Mouse (Mus musculus): Measurements from ENCODE around the gene Hist3h2a.

The Hist3h2a gene

DNA sequence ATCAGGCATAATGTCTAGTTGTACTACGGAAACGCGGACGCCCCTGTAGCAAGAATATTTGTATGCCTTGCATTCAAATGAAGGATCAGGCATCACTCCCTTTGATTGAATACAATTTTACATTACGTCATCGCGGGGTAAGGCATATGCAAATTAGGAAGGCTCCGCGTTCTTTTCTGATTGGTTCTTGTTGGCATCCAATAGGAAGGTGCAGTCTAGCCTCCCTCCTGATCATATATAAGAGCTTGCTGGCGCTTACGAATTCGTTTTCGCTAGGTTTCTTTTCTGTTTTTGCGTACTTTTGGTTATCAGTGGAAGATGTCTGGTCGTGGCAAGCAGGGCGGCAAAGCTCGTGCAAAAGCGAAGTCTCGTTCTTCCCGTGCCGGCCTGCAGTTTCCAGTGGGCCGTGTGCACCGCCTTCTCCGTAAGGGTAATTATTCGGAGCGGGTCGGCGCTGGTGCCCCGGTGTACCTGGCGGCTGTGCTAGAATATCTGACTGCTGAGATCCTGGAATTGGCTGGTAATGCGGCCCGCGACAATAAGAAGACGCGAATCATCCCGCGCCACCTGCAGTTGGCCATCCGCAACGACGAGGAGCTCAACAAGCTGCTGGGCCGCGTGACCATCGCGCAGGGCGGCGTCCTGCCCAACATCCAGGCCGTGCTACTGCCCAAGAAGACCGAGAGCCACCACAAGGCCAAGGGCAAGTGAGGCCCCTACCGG is at the start of gene Hist3h2a, which contains the start of gene Trim17:
Gene Hist3h2a (plus strand): TSS at position 266 of the 723 bp plus-strand sequence.
Gene Trim17 (plus strand): TSS at position 266 of the 723 bp plus-strand sequence.
- peak; percentile 99 for DNase-seq (ENCODE audit: low read depth, low spot score)

GRCm38 (mm10) chr11:58904838-58905237 is 49.6 kb upstream of the Hist3h2a start:
- DNase-seq (ENCODE audit: low read depth, low spot score) = peak; percentile 70

- DNase-seq (ENCODE audit: low read depth, low spot score) = no peak
Measured at GRCm38 (mm10) chr11:58913776-58914175, 40.7 kb upstream of the Hist3h2a start.

GRCm38 (mm10) chr11:58914461-58915028 is 39.9 kb upstream of the Hist3h2a start:
- DNase-seq (ENCODE audit: low read depth, low spot score) = peak; percentile 33

GRCm38 (mm10) chr11:58916879-58917744 is 37.4 kb upstream of the Hist3h2a start:
- peak; percentile 88 for DNase-seq (ENCODE audit: low read depth, low spot score)

DNA sequence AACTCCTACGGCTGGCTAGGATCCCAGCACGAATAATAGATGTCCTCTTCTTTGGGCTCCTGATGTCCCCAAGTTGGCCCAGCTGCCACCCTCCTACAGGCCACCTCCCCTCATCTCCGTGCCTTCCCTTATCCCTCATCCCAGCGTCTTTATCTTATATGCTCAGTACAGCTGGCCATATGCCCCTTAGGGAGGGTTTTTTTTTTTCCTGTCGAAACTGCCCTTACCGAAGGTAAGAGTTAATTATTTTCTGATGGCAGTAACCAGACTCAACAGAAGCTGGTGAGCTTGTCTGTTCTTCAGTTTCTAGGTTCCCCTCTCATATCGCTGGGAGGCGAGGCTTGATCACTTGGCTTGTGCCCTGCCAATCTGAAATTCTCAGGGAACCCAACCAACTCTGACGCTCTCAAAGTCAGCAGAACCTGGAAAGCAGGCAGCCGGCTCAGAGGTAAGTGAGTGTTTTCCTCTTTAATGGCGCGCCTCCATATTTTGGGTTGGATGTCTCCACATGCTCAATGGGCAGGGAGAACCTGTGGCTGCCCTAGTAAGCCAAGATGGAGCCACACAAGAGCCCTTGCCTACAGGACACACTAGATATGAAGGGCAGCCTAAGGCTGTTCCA is 36.6 kb upstream of the Hist3h2a start, which contains the start of gene Btnl10:
Gene Btnl10 (plus strand): TSS at position 164 of the 622 bp plus-strand sequence.
- DNase-seq (ENCODE audit: low read depth, low spot score) = no peak

DNA sequence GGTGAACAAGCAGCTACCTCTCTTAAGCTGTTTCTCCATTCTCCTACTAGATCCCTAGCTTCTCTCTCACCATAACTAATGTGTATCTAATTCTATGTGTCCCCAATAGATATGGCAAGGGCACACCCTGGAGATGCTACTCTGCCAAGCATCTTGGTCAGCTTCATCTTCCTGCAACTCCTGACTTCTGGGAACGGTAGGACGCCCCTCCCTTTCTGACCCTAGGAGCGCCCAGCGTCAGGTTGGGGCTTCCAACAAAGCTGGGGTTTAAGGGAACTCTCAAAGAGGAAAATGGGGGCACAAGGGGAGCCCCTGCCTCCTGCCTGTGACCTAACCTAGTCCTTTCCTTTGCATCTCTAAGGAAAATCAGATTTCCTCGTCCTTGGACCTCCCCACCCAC is 35.7 kb upstream of the Hist3h2a start:
- no peak for DNase-seq (ENCODE audit: low read depth, low spot score)

GRCm38 (mm10) chr11:58922420-58922819 is 32.1 kb upstream of the Hist3h2a start:
- no peak for DNase-seq (ENCODE audit: low read depth, low spot score)

GRCm38 (mm10) chr11:58926651-58927050 is 27.8 kb upstream of the Hist3h2a start:
- DNase-seq (ENCODE audit: low read depth, low spot score) = no peak

DNA sequence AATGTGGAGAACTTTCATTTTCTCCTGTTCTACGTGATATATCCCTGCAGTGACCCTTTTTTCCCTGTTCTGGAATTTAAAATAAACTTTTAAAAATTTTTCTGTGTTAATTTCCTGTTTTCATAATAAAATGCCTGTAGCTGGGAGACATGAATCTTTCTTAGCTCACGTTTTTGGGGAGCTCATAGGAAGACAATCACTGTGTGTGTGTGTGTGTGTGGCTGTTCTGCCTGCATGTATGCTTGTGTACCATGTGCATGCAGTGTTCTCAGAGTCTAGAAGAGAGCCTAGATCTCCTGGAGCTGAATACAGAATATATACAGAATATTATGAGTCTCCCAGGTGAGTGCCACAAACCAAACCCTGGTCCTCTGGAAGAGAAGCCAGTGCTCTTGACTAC is 27.4 kb upstream of the Hist3h2a start:
- DNase-seq (ENCODE audit: low read depth, low spot score) = no peak

- DNase-seq (ENCODE audit: low read depth, low spot score) = peak; percentile 43
Measured at GRCm38 (mm10) chr11:58927790-58928651, 26.5 kb upstream of the Hist3h2a start.

- no peak for DNase-seq (ENCODE audit: low read depth, low spot score)
Measured at GRCm38 (mm10) chr11:58929055-58929454, 25.4 kb upstream of the Hist3h2a start.

- no peak for DNase-seq (ENCODE audit: low read depth, low spot score)
Measured at GRCm38 (mm10) chr11:58929641-58930040, 24.8 kb upstream of the Hist3h2a start.

GRCm38 (mm10) chr11:58930254-58930653 is 24.2 kb upstream of the Hist3h2a start:
- DNase-seq (ENCODE audit: low read depth, low spot score) = no peak

- DNase-seq (ENCODE audit: low read depth, low spot score) = no peak
Measured at GRCm38 (mm10) chr11:58931576-58931975, 22.9 kb upstream of the Hist3h2a start.

- DNase-seq (ENCODE audit: low read depth, low spot score) = peak; percentile 35
Measured at GRCm38 (mm10) chr11:58937909-58938308, 16.6 kb upstream of the Hist3h2a start.

DNA sequence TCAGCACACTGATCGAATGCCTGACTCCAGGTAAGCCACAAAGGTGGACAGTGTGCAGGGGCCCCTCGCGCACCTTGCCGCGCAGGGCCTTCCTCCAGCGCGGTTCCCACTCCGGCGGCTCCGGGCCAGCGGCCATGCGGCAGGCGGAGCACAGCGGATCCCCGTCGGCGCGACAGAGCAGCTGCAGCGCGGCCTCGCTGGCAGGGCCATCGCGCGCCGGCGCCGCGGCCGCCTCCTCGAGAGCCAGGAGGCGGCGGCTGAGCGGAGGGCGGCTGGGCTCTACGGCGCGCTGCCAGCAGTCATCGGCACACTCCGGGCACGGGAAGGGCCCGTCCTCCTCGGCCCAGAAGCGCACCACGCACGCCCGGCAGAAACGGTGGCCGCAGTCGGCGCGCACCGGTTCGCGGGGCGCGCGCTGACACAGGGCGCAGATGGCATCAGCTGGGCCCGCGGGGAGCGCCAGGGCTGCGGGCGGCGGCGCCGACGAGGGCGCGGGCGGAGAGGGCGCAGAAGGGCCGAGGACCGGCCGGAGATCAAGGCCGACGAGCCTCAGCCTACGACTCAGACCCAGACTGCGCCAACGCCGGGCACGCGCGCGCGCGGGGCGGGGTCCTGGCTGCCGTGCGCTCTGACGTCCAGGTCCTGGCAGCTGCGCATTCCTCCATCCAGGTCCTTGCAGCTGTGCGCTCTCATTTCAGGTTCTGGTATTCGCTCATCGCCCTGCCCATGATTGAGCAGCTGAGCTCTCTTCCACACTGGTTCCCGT is 16.0 kb upstream of the Hist3h2a start, which contains the start of gene Rnf187:
Gene Rnf187 (minus strand): TSS at position 595 of the 766 bp plus-strand sequence.
- DNase-seq (ENCODE audit: low read depth, low spot score) = peak; percentile 97

DNA sequence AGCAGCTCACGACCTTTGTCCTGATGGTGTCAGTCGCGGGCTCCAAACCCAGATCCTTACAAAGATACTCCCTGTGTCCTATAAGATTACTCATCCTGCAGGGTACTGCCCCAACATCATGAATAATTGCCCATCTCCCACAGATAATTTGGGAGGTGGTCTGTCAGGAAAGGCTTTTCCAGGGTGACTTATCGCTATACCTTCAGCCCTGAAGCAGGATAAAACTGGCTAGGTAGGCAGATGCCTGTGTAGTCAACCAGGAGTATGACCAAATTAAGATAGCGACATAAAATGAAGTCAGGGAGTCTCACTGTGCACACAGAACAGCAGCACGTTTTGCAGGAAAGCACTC is 15.4 kb upstream of the Hist3h2a start:
- DNase-seq (ENCODE audit: low read depth, low spot score) = no peak

DNA sequence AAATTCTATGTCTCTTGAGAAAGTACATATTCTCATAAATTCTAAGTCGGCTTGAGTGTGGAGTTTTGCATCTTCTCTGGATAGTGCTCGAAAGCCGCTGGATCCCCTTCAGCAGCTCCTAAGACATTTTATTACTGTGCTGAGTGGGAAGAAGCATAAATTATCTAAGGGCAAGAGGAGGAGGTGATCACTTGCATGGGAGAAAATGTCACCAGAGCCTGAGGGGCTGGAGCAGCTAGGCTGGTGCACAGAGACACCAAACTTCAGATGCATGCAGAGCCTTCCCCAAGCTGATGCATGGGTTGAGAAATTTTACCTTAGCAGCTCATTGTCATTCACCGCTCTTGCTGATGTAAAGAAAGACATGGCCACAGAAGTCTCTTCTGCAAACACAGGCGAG is 10.3 kb upstream of the Hist3h2a start:
- no peak for DNase-seq (ENCODE audit: low read depth, low spot score)

DNA sequence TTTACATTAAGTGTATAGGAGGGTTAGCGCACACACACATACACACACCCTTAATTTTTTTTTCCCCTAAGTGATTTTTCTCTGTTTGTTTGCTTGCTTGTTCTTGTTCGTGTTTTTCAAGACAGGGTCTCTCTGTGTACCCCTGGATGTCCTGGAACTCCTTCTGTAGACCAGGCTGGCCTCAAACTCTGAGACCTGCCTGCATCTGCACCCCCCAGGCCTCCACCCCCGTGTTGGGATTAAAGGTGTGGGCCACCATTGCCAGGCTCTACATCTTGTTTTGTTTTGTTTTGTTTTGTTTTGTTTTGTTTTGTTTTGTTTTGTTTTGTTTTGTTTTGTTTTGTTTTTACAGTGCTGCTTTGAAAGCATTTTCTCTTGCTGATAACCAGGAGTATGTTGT is 7.2 kb upstream of the Hist3h2a start:
- no peak for DNase-seq (ENCODE audit: low read depth, low spot score)
